Mouse (Mus musculus): Measurements from ENCODE around the gene Psrc1. TPM values are rescaled to one million over a fixed set of nuclear protein-coding genes. Genes with fewer than 3 reads are reported as not detected.

Psrc1 gene
- total RNA-seq, 1 experiment from 2014 or later, result 27.6 TPM

GRCm38 (mm10) chr3:108411026-108411753, 27.6 kb downstream of the Psrc1 start:
- no peak for ATAC-seq (replicated peaks in 1 of 2; ENCODE audit: insufficient read depth in 1 of 2, low FRiP score in 2 of 2, low TSS enrichment in 1 of 2, low read depth in 1 of 2, poor library complexity in 2 of 2, severe bottlenecking in 2 of 2)

GRCm38 (mm10) chr3:108411754-108412121, 28.1 kb downstream of the Psrc1 start:
- ATAC-seq (replicated peaks in 1 of 2; ENCODE audit: insufficient read depth in 1 of 2, low FRiP score in 2 of 2, low TSS enrichment in 1 of 2, low read depth in 1 of 2, poor library complexity in 2 of 2, severe bottlenecking in 2 of 2), result no peak

- no peak for ATAC-seq (replicated peaks in 1 of 2; ENCODE audit: insufficient read depth in 1 of 2, low FRiP score in 2 of 2, low TSS enrichment in 1 of 2, low read depth in 1 of 2, poor library complexity in 2 of 2, severe bottlenecking in 2 of 2)
These were observed 30.2 kb downstream of the Psrc1 start for GRCm38 (mm10) chr3:108413634-108414360.

- no peak; a peak in 1 of 4 replicates for ATAC-seq (replicated peaks in 1 of 2; ENCODE audit: insufficient read depth in 1 of 2, low FRiP score in 2 of 2, low TSS enrichment in 1 of 2, low read depth in 1 of 2, poor library complexity in 2 of 2, severe bottlenecking in 2 of 2)
These were observed 31.5 kb downstream of the Psrc1 start, which contains the start of gene Celsr2 for GRCm38 (mm10) chr3:108414857-108415830. Gene Celsr2 (minus strand): TSS chr3:108415552.

GRCm38 (mm10) chr3:108415831-108416223, 32.2 kb downstream of the Psrc1 start:
- peak; percentile 56 to 73; a peak in 3 of 4 replicates for ATAC-seq (replicated peaks in 1 of 2; ENCODE audit: insufficient read depth in 1 of 2, low FRiP score in 2 of 2, low TSS enrichment in 1 of 2, low read depth in 1 of 2, poor library complexity in 2 of 2, severe bottlenecking in 2 of 2)

GRCm38 (mm10) chr3:108423006-108423405, 39.4 kb downstream of the Psrc1 start:
- no peak for ATAC-seq (replicated peaks in 1 of 2; ENCODE audit: insufficient read depth in 1 of 2, low FRiP score in 2 of 2, low TSS enrichment in 1 of 2, low read depth in 1 of 2, poor library complexity in 2 of 2, severe bottlenecking in 2 of 2)

- peak; percentile 46 to 48; a peak in 3 of 4 replicates for ATAC-seq (replicated peaks in 1 of 2; ENCODE audit: insufficient read depth in 1 of 2, low FRiP score in 2 of 2, low TSS enrichment in 1 of 2, low read depth in 1 of 2, poor library complexity in 2 of 2, severe bottlenecking in 2 of 2)
These were observed 40.5 kb downstream of the Psrc1 start for GRCm38 (mm10) chr3:108423844-108424801.

GRCm38 (mm10) chr3:108424944-108425623, 41.4 kb downstream of the Psrc1 start:
- no peak for ATAC-seq (replicated peaks in 1 of 2; ENCODE audit: insufficient read depth in 1 of 2, low FRiP score in 2 of 2, low TSS enrichment in 1 of 2, low read depth in 1 of 2, poor library complexity in 2 of 2, severe bottlenecking in 2 of 2)

- no peak for ATAC-seq (replicated peaks in 1 of 2; ENCODE audit: insufficient read depth in 1 of 2, low FRiP score in 2 of 2, low TSS enrichment in 1 of 2, low read depth in 1 of 2, poor library complexity in 2 of 2, severe bottlenecking in 2 of 2)
These were observed 42.0 kb downstream of the Psrc1 start for GRCm38 (mm10) chr3:108425624-108426018.

GRCm38 (mm10) chr3:108432542-108433187, 49.0 kb downstream of the Psrc1 start:
- ATAC-seq (replicated peaks in 1 of 2; ENCODE audit: insufficient read depth in 1 of 2, low FRiP score in 2 of 2, low TSS enrichment in 1 of 2, low read depth in 1 of 2, poor library complexity in 2 of 2, severe bottlenecking in 2 of 2), result no peak

GRCm38 (mm10) chr3:108433188-108433880, 49.7 kb downstream of the Psrc1 start:
- no peak for ATAC-seq (replicated peaks in 1 of 2; ENCODE audit: insufficient read depth in 1 of 2, low FRiP score in 2 of 2, low TSS enrichment in 1 of 2, low read depth in 1 of 2, poor library complexity in 2 of 2, severe bottlenecking in 2 of 2)

- no peak for ATAC-seq (replicated peaks in 1 of 2; ENCODE audit: insufficient read depth in 1 of 2, low FRiP score in 2 of 2, low TSS enrichment in 1 of 2, low read depth in 1 of 2, poor library complexity in 2 of 2, severe bottlenecking in 2 of 2)
These were observed 50.3 kb downstream of the Psrc1 start for GRCm38 (mm10) chr3:108433881-108434495.

GRCm38 (mm10) chr3:108435701-108436379, 52.2 kb downstream of the Psrc1 start:
- ATAC-seq (replicated peaks in 1 of 2; ENCODE audit: insufficient read depth in 1 of 2, low FRiP score in 2 of 2, low TSS enrichment in 1 of 2, low read depth in 1 of 2, poor library complexity in 2 of 2, severe bottlenecking in 2 of 2), result no peak

- no peak for ATAC-seq (replicated peaks in 1 of 2; ENCODE audit: insufficient read depth in 1 of 2, low FRiP score in 2 of 2, low TSS enrichment in 1 of 2, low read depth in 1 of 2, poor library complexity in 2 of 2, severe bottlenecking in 2 of 2)
These were observed 52.7 kb downstream of the Psrc1 start for GRCm38 (mm10) chr3:108436380-108436714.

Measured in hematopoietic stem cell, adult 5-6 weeks (primary cell).